Mouse (Mus musculus) brain, embryonic 14.5 days (tissue): Measurements from ENCODE around the gene Plekhg5. TPM values are rescaled to one million over a fixed set of nuclear protein-coding genes. Genes with fewer than 3 reads are reported as not detected.

Experiments used
- DNase-seq: peaks from one replicate; pipeline ENCODE4 v3.0.0-alpha.2; 2011; ENCODE audit warnings: low read depth
- CTCF ChIP-seq: fragments of 200-500 bp; IDR thresholded peaks from 2 replicates; pipeline ENCODE4 v1.5.1; 2012; ENCODE audit warnings: inconsistent platforms, mild to moderate bottlenecking, moderate library complexity, borderline replicate concordance; ENCODE audit not compliant: insufficient read depth, insufficient read length; ENCODE audit errors: extremely low read depth
- POLR2A ChIP-seq: fragments of 200-500 bp; IDR thresholded peaks from 2 replicates; pipeline ENCODE4 v1.6.1; 2012; ENCODE audit warnings: mild to moderate bottlenecking, inconsistent platforms, borderline replicate concordance; ENCODE audit not compliant: poor library complexity, insufficient read depth, insufficient read length, severe bottlenecking; ENCODE audit errors: extremely low read depth
- polyA plus RNA-seq: library from polyadenylated mRNA; depleted of rRNA; stranded (reverse); fragments of >200 nt; gene quantifications from 2 replicates; pipeline ENCODE4 v1.2.3, GENCODE M21; 2012

Plekhg5 gene
- polyA plus RNA-seq, 1 experiment = 18.6 TPM

DNA sequence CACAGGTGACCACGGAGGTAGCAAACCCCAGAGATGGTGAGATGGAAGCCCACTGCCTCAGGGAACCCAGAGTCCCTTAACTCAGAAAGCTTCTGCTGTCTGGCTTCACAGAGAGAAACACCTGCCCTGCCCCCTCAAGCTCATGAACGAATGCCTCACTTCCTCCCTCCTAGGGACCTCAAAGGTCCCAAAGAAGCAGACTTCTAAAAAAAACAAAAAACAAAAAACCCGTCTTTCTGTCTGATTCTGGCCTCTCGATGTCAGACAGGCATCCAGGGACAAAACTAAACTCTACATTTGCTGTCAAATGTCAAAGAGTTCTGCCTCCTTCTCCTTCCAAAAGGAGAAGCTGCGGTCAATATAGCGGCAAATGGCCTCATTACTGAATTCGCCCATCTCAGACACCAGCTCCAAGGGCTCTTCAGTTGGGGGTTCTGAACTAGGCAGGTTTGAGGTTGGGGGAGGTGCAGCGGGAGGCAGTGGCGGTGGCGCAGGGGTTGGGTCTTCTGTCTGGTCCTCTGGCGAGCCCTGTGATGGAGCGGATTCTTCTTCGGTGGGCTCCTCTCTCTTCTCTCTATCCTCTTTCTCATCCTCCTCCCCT lies 52.2 kb downstream of the Plekhg5 start:
- TF ChIP-seq POLR2A = no peak
- TF ChIP-seq CTCF = no peak
- DNase-seq = no peak

DNA sequence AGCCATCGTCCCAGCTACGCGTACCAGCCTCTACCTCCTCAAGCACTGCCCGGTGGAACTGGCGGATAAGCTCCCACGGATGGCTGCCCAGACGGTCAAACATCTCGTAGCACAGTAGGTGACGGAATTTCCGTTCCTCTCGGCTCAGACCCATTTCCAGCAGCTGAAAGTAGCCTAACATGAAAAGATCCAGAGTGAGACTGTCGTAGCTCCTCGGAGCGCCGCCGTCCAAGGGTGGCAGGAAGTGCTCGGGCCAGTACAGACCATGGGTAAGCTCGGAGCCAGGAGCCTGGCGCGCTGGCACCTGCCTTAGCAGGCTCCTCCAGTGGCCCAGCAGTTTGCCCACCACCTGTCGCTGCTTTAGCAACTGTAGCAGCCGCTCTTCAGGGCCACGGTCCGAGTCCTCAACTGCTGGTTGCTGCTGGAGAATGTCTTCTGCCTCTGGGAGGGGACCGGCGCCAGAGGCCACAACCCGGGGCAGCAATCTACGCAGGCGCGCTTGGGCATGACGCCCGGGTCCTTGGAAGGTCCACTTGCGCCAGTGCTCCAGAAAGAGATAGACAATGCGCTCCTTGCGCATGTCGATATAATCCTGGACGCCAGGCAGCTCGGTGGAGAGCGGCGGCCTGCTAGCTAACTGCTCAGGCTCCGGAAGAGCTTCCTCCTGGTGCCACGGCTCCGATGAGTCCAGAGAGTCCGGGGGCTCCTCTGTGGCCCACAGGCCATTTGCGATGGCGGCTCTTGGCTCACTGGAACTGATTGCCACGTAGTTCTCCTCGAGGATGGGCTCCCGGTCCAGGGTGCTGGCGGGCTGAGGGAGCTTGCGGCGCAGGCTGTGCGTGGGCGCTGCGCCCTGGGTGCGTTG lies 53.1 kb downstream of the Plekhg5 start:
- DNase-seq = no peak
- TF ChIP-seq POLR2A (no peak), CTCF (no peak)

GRCm38 (mm10) chr4:152126026-152126920 lies 54.0 kb downstream of the Plekhg5 start:
- no peak for DNase-seq
- no peak for TF ChIP-seq POLR2A
- TF ChIP-seq CTCF = no peak

DNA sequence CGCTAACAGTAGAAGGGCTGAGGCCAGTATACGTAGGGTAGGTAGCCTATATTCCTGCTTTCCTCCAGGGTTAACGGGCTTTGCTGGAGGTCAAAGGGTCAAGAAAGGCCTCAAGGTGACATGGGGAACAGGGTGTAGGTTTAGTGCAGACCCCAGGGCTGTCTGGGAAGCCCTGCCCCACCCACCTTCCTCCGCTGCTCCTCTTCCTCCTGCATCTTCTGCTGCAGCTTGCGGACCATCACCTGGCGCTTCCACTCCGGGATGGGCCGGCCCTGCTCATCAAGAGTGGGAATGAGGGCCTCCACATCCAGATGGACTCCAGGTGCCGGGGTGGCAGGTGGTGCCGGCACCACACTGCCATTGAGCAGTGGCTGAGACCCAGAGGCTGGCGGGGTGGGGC lies 55.6 kb downstream of the Plekhg5 start:
- TF ChIP-seq POLR2A (no peak), CTCF (no peak)
- no peak for DNase-seq

GRCm38 (mm10) chr4:152128784-152129183 lies 56.5 kb downstream of the Plekhg5 start:
- no peak for DNase-seq
- TF ChIP-seq CTCF (no peak), POLR2A (no peak)

DNA sequence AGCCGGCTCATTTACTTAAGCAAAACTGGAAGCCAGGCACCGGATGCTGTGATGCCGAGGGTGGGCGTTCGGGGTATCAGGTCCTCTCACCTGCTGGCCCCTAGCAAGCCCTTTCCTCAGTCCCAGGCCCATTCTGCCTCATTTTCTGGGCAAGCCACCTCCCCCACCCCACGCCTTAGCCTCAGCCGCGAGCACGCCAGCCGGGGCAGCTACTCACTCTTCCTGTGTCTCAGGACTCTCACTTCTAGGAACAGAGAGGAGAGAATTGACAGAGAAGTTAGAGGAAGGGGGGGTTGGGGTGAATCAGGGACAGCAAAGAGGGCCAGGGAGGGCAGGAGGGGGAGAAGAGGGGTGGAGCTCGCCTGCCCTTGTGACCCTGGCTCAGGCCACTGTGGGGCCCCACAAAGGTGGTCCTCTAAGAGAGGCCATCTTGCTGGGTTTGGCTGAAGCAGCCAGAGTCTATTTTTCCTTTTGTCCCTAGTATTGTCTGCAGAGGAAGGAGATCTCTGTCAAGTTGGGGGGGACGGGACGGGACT lies 57.2 kb downstream of the Plekhg5 start:
- TF ChIP-seq CTCF = no peak
- no peak for TF ChIP-seq POLR2A
- no peak for DNase-seq

GRCm38 (mm10) chr4:152130771-152131653 lies 58.7 kb downstream of the Plekhg5 start:
- DNase-seq = peak; percentile 73

GRCm38 (mm10) chr4:152131809-152132771 lies 59.8 kb downstream of the Plekhg5 start:
- peak; percentile 72 for DNase-seq
- TF ChIP-seq POLR2A (no peak), CTCF (no peak)

More at GRCm38 (mm10) chr4:152130771-152131653, 58.7 kb downstream of the Plekhg5 start:
- no peak for TF ChIP-seq CTCF
- TF ChIP-seq POLR2A = no peak

DNA sequence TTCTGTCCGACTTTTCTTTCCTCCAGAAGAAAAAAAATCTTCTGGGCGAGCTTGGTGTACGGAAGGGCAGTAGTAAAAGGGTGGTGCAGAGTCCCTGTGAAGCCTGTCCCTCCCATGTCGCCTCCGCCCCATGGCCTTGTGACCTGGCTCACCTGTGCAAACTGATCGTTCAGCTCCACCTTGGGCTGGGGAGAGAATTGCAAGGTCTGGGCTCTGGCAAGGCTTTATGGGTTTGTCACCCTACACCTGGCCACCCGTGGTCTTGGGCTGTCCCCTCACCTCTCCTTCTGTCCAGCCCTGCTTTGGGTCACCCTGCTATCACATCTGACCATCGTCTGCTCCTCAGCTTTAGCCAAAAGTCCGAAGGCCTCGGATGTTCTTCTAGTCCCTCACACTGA lies 60.5 kb downstream of the Plekhg5 start:
- DNase-seq = no peak
- TF ChIP-seq CTCF (no peak), POLR2A (no peak)

GRCm38 (mm10) chr4:152133213-152133612 lies 60.9 kb downstream of the Plekhg5 start:
- DNase-seq = no peak

More at GRCm38 (mm10) chr4:152133213-152133612, 60.9 kb downstream of the Plekhg5 start:
- TF ChIP-seq CTCF = no peak
- TF ChIP-seq POLR2A = no peak
